Mouse (Mus musculus) liver (tissue): ENCODE data around the gene Ccl5.
"Not testable (repeated sequence)": the region's sequence is repeated elsewhere in the genome, so short reads cannot be mapped to it uniquely, and the experiment has no call there.

Experiments used
- DNase-seq: peaks from one replicate; pipeline ENCODE4 v3.0.0-alpha.2; 2020; ENCODE audit warnings: mixed read lengths

Gene Ccl5

DNA sequence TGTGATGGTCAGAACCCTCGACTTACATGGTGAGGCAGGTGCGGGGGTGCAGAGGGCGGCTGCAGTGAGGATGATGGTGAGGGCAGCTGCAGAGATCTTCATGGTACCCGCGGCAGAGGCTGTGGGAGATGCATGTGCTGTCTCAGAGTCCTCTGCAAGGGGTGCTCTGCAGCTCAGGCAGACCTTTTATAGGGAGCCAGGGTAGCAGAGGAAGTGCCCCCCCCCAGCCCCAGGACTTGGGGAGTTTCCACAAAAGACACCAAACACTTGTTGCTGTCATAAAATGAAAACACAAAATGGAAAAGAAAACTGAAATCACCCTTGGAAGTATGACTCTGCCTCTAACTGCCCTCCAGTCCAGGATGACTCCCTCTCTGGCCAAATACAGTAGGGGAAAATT lies at the start of gene Ccl5:
Ccl5 (minus strand) TSS at position 159 of the 400 bp plus-strand sequence.
- no peak for DNase-seq

DNA sequence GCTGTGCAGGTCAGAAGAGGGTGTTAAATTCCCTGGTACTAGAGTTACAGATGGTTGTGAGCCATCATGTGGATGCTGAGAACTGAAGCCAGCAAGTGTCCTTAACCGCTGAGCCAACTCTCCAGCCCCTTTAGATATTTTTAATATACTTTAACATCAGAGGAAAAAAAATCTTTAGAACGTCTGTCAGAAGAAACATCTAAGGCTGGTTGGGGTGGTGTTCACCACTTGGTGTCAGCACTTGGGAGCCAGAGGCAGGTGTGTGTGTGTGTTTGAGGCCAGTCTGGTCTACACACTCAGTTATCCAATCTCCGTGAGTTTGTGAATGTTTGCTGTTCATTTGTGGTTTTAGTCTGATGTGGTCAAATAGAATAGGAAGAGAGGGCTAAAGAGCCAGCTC lies 48.7 kb upstream of the Ccl5 start:
- no peak for DNase-seq

GRCm38 (mm10) chr11:83578186-83578760 lies 48.0 kb upstream of the Ccl5 start, which contains the start of gene Ccl9:
Gene Ccl9 (minus strand): TSS chr11:83578636.
- no peak for DNase-seq

DNA sequence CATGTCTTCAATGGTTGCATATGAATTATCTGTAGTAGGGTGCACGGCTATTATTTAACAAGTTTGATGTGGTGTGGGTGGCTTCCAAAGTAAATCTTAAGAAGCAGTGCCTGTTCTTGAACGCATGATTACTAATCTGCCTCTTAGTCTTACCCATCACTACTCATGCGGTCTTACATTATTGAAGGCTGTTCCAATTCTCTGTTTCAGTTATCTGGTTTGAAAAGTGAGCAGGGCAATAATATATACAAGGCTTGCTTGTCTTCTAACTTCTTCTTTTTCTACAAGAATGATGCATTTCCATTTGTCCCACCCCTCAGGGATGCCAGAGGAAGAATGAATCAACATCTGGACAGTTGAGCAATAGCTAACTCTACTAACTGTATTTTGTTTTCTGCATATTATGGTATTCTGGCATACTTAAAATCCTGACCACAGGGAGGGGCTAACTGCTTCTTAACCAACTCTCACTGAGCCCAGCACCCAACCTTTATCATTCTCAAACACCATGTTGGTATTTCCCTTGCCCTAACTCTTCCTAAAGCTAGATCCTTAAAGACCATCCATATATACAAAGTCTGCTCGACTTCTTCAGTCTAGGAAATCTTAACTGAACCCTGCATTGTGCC lies 46.7 kb upstream of the Ccl5 start:
- DNase-seq = no peak

- DNase-seq = no peak
Measured at GRCm38 (mm10) chr11:83572834-83573233, 42.5 kb upstream of the Ccl5 start.

- peak; percentile 18 for DNase-seq
Measured at GRCm38 (mm10) chr11:83572223-83572622, 41.9 kb upstream of the Ccl5 start.

GRCm38 (mm10) chr11:83570189-83570588 lies 39.9 kb upstream of the Ccl5 start:
- no peak for DNase-seq

GRCm38 (mm10) chr11:83569249-83569648 lies 38.9 kb upstream of the Ccl5 start:
- DNase-seq = no peak

DNA sequence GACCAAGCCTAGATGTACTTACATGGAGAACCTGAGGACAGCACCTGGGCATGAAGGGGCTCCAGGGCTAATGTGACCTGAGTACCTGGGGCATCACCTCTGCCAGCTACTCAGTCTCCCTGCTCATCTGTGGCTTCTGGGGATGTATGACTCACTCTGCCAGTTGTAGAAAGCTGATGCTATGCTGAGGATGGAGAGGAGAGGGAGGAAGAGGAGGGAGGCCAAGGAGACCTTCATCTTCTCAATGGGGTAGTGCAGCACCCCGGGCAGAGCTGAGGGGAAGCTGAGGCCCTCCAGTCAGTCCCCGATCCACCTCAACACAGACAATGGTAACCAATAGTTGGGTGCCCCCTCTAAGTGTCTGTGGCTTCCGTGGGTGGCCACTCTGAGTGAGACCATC lies 38.5 kb upstream of the Ccl5 start:
- no peak for DNase-seq

GRCm38 (mm10) chr11:83568061-83568460 lies 37.7 kb upstream of the Ccl5 start:
- DNase-seq = no peak

- no peak for DNase-seq
Measured at GRCm38 (mm10) chr11:83567311-83567710, 37.0 kb upstream of the Ccl5 start.

- DNase-seq = no peak
Measured at GRCm38 (mm10) chr11:83566617-83567016, 36.3 kb upstream of the Ccl5 start.

DNA sequence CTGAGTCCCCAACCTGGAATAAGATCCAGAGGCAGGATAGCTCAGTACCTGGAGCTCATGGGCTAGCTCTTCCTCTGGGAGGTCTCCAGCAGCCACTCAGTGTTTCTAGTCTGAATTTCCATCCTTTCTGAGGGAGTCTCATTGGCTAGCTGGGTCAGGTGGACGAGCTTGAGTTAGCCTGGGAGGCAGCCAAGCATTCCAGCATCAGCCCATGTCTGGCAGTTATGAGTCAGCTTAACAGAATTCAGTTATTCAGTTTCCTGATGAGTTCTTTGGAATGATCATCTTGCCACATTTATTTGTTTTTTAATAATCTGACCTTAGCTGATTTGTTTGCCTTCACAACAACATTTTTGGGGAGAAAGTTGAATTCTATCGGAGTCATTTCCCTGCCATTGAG lies 33.4 kb upstream of the Ccl5 start:
- no peak for DNase-seq

GRCm38 (mm10) chr11:83562311-83562887 lies 32.1 kb upstream of the Ccl5 start:
- DNase-seq = peak; percentile 12

- DNase-seq = no peak
Measured at GRCm38 (mm10) chr11:83560405-83560804, 30.1 kb upstream of the Ccl5 start.

GRCm38 (mm10) chr11:83557074-83557473 lies 26.8 kb upstream of the Ccl5 start:
- no peak for DNase-seq

GRCm38 (mm10) chr11:83556085-83556781 lies 25.9 kb upstream of the Ccl5 start:
- DNase-seq = no peak

- DNase-seq = no peak
Measured at GRCm38 (mm10) chr11:83551668-83552067, 21.4 kb upstream of the Ccl5 start.

- not testable (repeated sequence) for DNase-seq
Measured at GRCm38 (mm10) chr11:83551037-83551436, 20.7 kb upstream of the Ccl5 start.

DNA sequence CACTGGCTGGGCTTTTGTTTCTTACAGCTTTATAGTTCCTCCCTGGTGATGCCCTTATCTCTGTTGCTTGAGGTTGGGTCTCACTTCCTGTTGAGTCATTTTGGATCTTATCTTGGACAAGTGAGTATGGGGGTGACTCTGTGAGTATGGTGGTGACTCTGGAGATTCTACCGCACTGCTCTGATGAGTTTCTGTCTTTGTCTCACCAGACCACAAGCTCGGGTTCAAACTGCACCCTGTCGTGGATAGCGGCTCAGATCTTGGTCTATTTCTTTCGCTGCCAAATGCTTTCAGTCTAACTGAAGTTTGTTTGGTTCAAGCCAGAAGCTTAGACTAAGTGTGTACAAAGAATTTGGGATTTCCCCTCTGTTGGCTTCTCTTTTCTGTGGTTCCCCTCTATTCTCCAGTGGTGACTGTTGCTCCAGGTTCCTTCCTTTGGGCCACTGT lies 19.9 kb upstream of the Ccl5 start:
- no peak for DNase-seq

DNA sequence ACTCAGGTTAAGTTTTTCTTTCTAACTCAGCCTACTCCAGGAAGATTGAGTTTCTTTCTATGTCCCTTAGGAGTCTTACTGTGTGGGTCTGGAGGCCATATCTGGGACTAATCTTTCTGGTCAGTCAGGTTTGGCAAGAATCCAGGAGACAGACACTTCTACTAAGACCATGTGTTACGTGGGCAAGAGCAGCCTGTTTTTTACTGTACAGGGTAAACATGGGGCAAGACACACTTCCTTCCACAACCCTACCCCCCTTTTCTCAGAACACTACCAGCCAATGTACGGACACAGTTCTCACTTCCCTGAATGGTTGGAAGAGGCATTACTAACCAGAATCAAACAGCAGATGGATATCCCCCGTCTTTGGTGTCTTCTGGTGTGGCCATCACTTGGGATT lies 13.9 kb upstream of the Ccl5 start:
- DNase-seq = no peak

GRCm38 (mm10) chr11:83541415-83541814 lies 11.1 kb upstream of the Ccl5 start:
- DNase-seq = no peak

GRCm38 (mm10) chr11:83540931-83541330 lies 10.6 kb upstream of the Ccl5 start:
- DNase-seq = no peak
